Mouse (Mus musculus) layer of hippocampus, postnatal 36 days (tissue): ENCODE data around the gene Atp5j. TPM values are rescaled to one million over a fixed set of nuclear protein-coding genes. Genes with fewer than 3 reads are reported as not detected.

ENCODE experiments used
- DNase-seq, 2 experiments: peaks; one replicate each; pipeline ENCODE4 v3.0.0; 2022
- total RNA-seq, 2 experiments: library from RNA; stranded (reverse); gene quantifications; 2 replicates each; pipeline ENCODE4 v1.2.3; 2021

The Atp5j gene
- total RNA-seq, 2 experiments from 2014 or later: 360 to 363 TPM

GRCm38 (mm10) chr16:84806175-84806574 is 29.2 kb downstream of the Atp5j start:
- no peak for DNase-seq

- no peak for DNase-seq
Measured at GRCm38 (mm10) chr16:84804866-84805265, 30.6 kb downstream of the Atp5j start.

- DNase-seq: no peak
Measured at GRCm38 (mm10) chr16:84802217-84802616, 33.2 kb downstream of the Atp5j start.

- no peak for DNase-seq
Measured at GRCm38 (mm10) chr16:84800038-84800437, 35.4 kb downstream of the Atp5j start.

GRCm38 (mm10) chr16:84796678-84797077 is 38.7 kb downstream of the Atp5j start:
- no peak for DNase-seq

- DNase-seq: no peak
Measured at GRCm38 (mm10) chr16:84795337-84795736, 40.1 kb downstream of the Atp5j start.

- no peak for DNase-seq
Measured at GRCm38 (mm10) chr16:84793401-84793800, 42.0 kb downstream of the Atp5j start.

GRCm38 (mm10) chr16:84790595-84791165 is 44.7 kb downstream of the Atp5j start:
- no peak for DNase-seq

- no peak for DNase-seq
Measured at GRCm38 (mm10) chr16:84784966-84785365, 50.5 kb downstream of the Atp5j start.

GRCm38 (mm10) chr16:84783279-84783678 is 52.1 kb downstream of the Atp5j start:
- DNase-seq: no peak

- no peak for DNase-seq
Measured at GRCm38 (mm10) chr16:84779718-84780117, 55.7 kb downstream of the Atp5j start.

- no peak for DNase-seq
Measured at GRCm38 (mm10) chr16:84778861-84779630, 56.4 kb downstream of the Atp5j start.

GRCm38 (mm10) chr16:84778431-84778830 is 57.0 kb downstream of the Atp5j start:
- DNase-seq: no peak

Other genes starting within 250 kb of the Atp5j start
- gene Mrpl39, start 99.9 kb downstream of the Atp5j start, total RNA-seq: 10 to 100 TPM; 22.6 to 22.9 TPM
- 10 to 100 TPM; 21.2 to 22.3 TPM for gene Jam2, start 61.5 kb downstream of the Atp5j start, total RNA-seq
- 10 to 100 TPM; 29.1 to 29.8 TPM for gene Gabpa, start 700 bp downstream of the Atp5j start, total RNA-seq